ENCODE assay signal across 13 mouse cellular contexts in genomic region chr9:122242856-122243255, GRCm38 (mm10). TPM values are rescaled to one million over a fixed set of nuclear protein-coding genes. Genes with fewer than 3 reads are reported as not detected.
DNase-seq lines count a peak whose midpoint lies in the region; ATAC-seq and TF ChIP-seq lines count a peak whose summit lies in the region.
"Had no signal": no experiment of that assay in that cellular context is flagged by ENCODE, and none has a peak within 500 bp of the region (broad histone marks: within the 10 kb centered on the region; RNA-seq: fewer than 3 reads in every experiment).

No protein-coding gene starts in this region.

- H3K27me3 ChIP-seq in intestine, embryonic 15.5 days (replicated peaks) = no peaks in the 10 kb centered on the region
- H3K27me3 ChIP-seq in intestine, postnatal 0 days (replicated peaks; ENCODE audit: control insufficient read depth, insufficient read depth, low read length) = no peaks in the 10 kb centered on the region
- no peaks in the 10 kb centered on the region for H3K27me3 ChIP-seq in lung, postnatal 0 days (replicated peaks; ENCODE audit: insufficient read depth, low read length)
- H3K27me3 ChIP-seq: embryonic facial prominence, embryonic 12.5 days; forebrain, embryonic 13.5 days; liver, embryonic 15.5 days had no signal

- no peak overlapping the region for H3K27ac ChIP-seq in intestine, embryonic 15.5 days
- no peak overlapping the region for H3K27ac ChIP-seq in intestine, postnatal 0 days (ENCODE audit: low read depth, low read length)
- H3K27ac ChIP-seq in lung, postnatal 0 days (ENCODE audit: low read length) = no peak overlapping the region
- H3K27ac ChIP-seq: embryonic facial prominence, embryonic 12.5 days; forebrain, embryonic 13.5 days; left cerebral cortex, adult 2 months; liver, embryonic 15.5 days; midbrain, embryonic 10.5 days had no signal

- no peaks in the 10 kb centered on the region for H3K9me3 ChIP-seq in intestine, embryonic 15.5 days
- no peaks in the 10 kb centered on the region for H3K9me3 ChIP-seq in intestine, postnatal 0 days (ENCODE audit: control insufficient read depth)
- no peaks in the 10 kb centered on the region for H3K9me3 ChIP-seq in lung, postnatal 0 days (ENCODE audit: low read length)
- H3K9me3 ChIP-seq: embryonic facial prominence, embryonic 12.5 days; forebrain, embryonic 13.5 days; liver, embryonic 15.5 days; midbrain, embryonic 10.5 days had no signal

- no peak for TF ChIP-seq EP300 in lung, postnatal 0 days (IDR thresholded peaks at IDR 0.05)

- H3K9ac ChIP-seq in intestine, embryonic 15.5 days = no peak overlapping the region
- H3K9ac ChIP-seq in intestine, postnatal 0 days (ENCODE audit: low read depth, low read length) = no peak overlapping the region
- no peak overlapping the region for H3K9ac ChIP-seq in lung, postnatal 0 days (replicated peaks; ENCODE audit: low read depth)
- H3K9ac ChIP-seq: embryonic facial prominence, embryonic 12.5 days; forebrain, embryonic 13.5 days; liver, embryonic 15.5 days had no signal

- no peak for TF ChIP-seq CTCF in intestine, postnatal 0 days (IDR thresholded peaks at IDR 0.05; ENCODE audit: low read depth)
- no peak for TF ChIP-seq CTCF in lung, postnatal 0 days (IDR thresholded peaks at IDR 0.05)

- H3K36me3 ChIP-seq in intestine, embryonic 15.5 days = no peaks in the 10 kb centered on the region
- H3K36me3 ChIP-seq in intestine, postnatal 0 days (ENCODE audit: control insufficient read depth, insufficient read depth) = no peaks in the 10 kb centered on the region; the same call in 1 of the 2 replicates
- peaks cover 4% of the 10 kb centered on the region; the same call in 1 of the 2 replicates for H3K36me3 ChIP-seq in lung, postnatal 0 days (ENCODE audit: insufficient read depth, low read length)
- H3K36me3 ChIP-seq: liver, embryonic 15.5 days; midbrain, embryonic 10.5 days had no signal

- WGBS in intestine, embryonic 15.5 days = 7% methylated on average over 7 of the region's 7 CpGs
- WGBS in intestine, postnatal 0 days = 19% methylated on average over 7 of the region's 7 CpGs
- WGBS in lung, postnatal 0 days = 11% methylated on average over 7 of the region's 7 CpGs

- no peaks in the 10 kb centered on the region for H3K4me1 ChIP-seq in intestine, embryonic 15.5 days (replicated peaks)
- H3K4me1 ChIP-seq in intestine, postnatal 0 days (replicated peaks; ENCODE audit: control insufficient read depth, insufficient read depth, low read length) = no peaks in the 10 kb centered on the region
- H3K4me1 ChIP-seq in lung, postnatal 0 days (ENCODE audit: insufficient read depth, low read depth, low read length) = no peaks in the 10 kb centered on the region

- DNase-seq in brain, adult 2 months (ENCODE audit: low read depth, low spot score) = peak; percentile 27
- DNase-seq in embryo, embryonic 9.5 days (ENCODE audit: extremely low spot score) = peak; percentile 23
- peak; percentile 45 for DNase-seq in mesoderm, embryonic 11.5 days (ENCODE audit: low read depth, low spot score)
- no peak for DNase-seq in frontal cortex, postnatal 36 days (ENCODE audit: low spot score in 2 of 2)
- no peak for DNase-seq in lung, postnatal 0 days (ENCODE audit: low spot score)
- DNase-seq: cerebellum, adult 11-12 months had no signal

- H3K4me2 ChIP-seq in intestine, embryonic 15.5 days (replicated peaks) = no peak overlapping the region
- no peak overlapping the region for H3K4me2 ChIP-seq in intestine, postnatal 0 days (replicated peaks; ENCODE audit: low read depth)
- H3K4me2 ChIP-seq in lung, postnatal 0 days (replicated peaks; ENCODE audit: low read depth, low read length) = no peak overlapping the region
- H3K4me2 ChIP-seq: embryonic facial prominence, embryonic 12.5 days; forebrain, embryonic 13.5 days; liver, embryonic 15.5 days had no signal

- 0 out of 2 replicates have a peak, but pooled peaks have one; percentile 42 for ATAC-seq in intestine, embryonic 15.5 days
- ATAC-seq in intestine, postnatal 0 days = no peak
- ATAC-seq in lung, postnatal 0 days = no peak
- ATAC-seq: forebrain, embryonic 13.5 days had no signal

- no peak overlapping the region for H3K4me3 ChIP-seq in intestine, embryonic 15.5 days (replicated peaks)
- no peak overlapping the region for H3K4me3 ChIP-seq in intestine, postnatal 0 days (ENCODE audit: low read depth, low read length)
- H3K4me3 ChIP-seq in lung, postnatal 0 days (ENCODE audit: low read depth, low read length) = no peak overlapping the region
- H3K4me3 ChIP-seq: embryonic facial prominence, embryonic 12.5 days; forebrain, embryonic 13.5 days; left cerebral cortex, adult 2 months; liver, embryonic 15.5 days; midbrain, embryonic 10.5 days had no signal

RNA-seq across cellular contexts. Expression of gene Ano10, which starts 51.4 kb away (rescaled TPM):
- polyA plus RNA-seq in intestine, embryonic 15.5 days (2015; fragmentation: Nextera tagmentation; extraction: Ambion mirVana) = 33.1 and 36.5 TPM in 2 replicates
- polyA plus RNA-seq in intestine, postnatal 0 days (2015; fragmentation: Nextera tagmentation; extraction: Ambion mirVana) = 47.7 and 51.9 TPM in 2 replicates
- polyA plus RNA-seq in lung, postnatal 0 days (2015; fragmentation: Nextera tagmentation; extraction: Ambion mirVana) = 37.4 and 41.6 TPM in 2 replicates

Comparison
In these comparisons a context has a peak if more than half of its experiments do, and no peak if none do; other contexts are left out.
1. DNase-seq: peak in brain, adult 2 months (single experiment), embryo, embryonic 9.5 days (single experiment) and mesoderm, embryonic 11.5 days (single experiment); none in frontal cortex, postnatal 36 days (0 of 2) and lung, postnatal 0 days (single experiment).